Mouse (Mus musculus): ENCODE data around the gene Ppil2. TPM values are rescaled to one million over a fixed set of nuclear protein-coding genes. Genes with fewer than 3 reads are reported as not detected.

The Ppil2 gene
- polyA plus RNA-seq (2017; shearing (Covaris generic)): 100 to 1,000 TPM; 221 to 254 TPM

GRCm38 (mm10) chr16:17110771-17111743, at the start of gene Ppil2:
Gene Ppil2 (minus strand): TSS chr16:17111257.
- peak; percentile 95 for ATAC-seq

- no peak for ATAC-seq
Observed at GRCm38 (mm10) chr16:17154346-17154745, 43.3 kb upstream of the Ppil2 start.

GRCm38 (mm10) chr16:17151874-17152273, 40.8 kb upstream of the Ppil2 start:
- no peak for ATAC-seq

- no peak for ATAC-seq
Observed at GRCm38 (mm10) chr16:17150520-17151258, 39.6 kb upstream of the Ppil2 start.

- ATAC-seq: no peak
Observed at GRCm38 (mm10) chr16:17148084-17148483, 37.0 kb upstream of the Ppil2 start.

GRCm38 (mm10) chr16:17147391-17147929, 36.4 kb upstream of the Ppil2 start:
- ATAC-seq: peak; percentile 65

- ATAC-seq: peak; percentile 89
Observed at GRCm38 (mm10) chr16:17146772-17147235, 35.7 kb upstream of the Ppil2 start, which contains the start of gene Ccdc116. Gene Ccdc116 (minus strand): TSS chr16:17147229.

- no peak for ATAC-seq
Observed at GRCm38 (mm10) chr16:17144339-17144738, 33.3 kb upstream of the Ppil2 start, which contains the start of gene Ydjc. Gene Ydjc (plus strand): TSS chr16:17144621.

- ATAC-seq: no peak
Observed at GRCm38 (mm10) chr16:17137355-17137754, 26.3 kb upstream of the Ppil2 start.

- no peak for ATAC-seq
Observed at GRCm38 (mm10) chr16:17132906-17133200, 21.8 kb upstream of the Ppil2 start.

GRCm38 (mm10) chr16:17132089-17132905, 21.2 kb upstream of the Ppil2 start, which contains the start of gene Sdf2l1:
Gene Sdf2l1 (minus strand): TSS chr16:17132383.
- ATAC-seq: peak; percentile 97

GRCm38 (mm10) chr16:17131191-17132088, 20.4 kb upstream of the Ppil2 start:
- ATAC-seq: peak; percentile 42

GRCm38 (mm10) chr16:17127292-17127691, 16.2 kb upstream of the Ppil2 start:
- ATAC-seq: peak; percentile 22

- peak; percentile 89 for ATAC-seq
Observed at GRCm38 (mm10) chr16:17124871-17125520, 13.9 kb upstream of the Ppil2 start, which contains the start of gene 2610318N02Rik. Gene 2610318N02Rik (minus strand): TSS chr16:17125167.

- peak; percentile 10 for ATAC-seq
Observed at GRCm38 (mm10) chr16:17124119-17124870, 13.2 kb upstream of the Ppil2 start.

GRCm38 (mm10) chr16:17121569-17121968, 10.5 kb upstream of the Ppil2 start:
- no peak for ATAC-seq

GRCm38 (mm10) chr16:17117309-17117799, 6.3 kb upstream of the Ppil2 start:
- ATAC-seq: no peak

- ATAC-seq: no peak
Observed at GRCm38 (mm10) chr16:17104600-17104999, 6.5 kb downstream of the Ppil2 start.

GRCm38 (mm10) chr16:17102630-17103220, 8.3 kb downstream of the Ppil2 start:
- ATAC-seq: no peak

Data from CD4-positive, CD25-positive, alpha-beta regulatory T cell, adult 4 months (primary cell).